Mouse (Mus musculus): ENCODE data around the gene Aurka. TPM values are rescaled to one million over a fixed set of nuclear protein-coding genes. Genes with fewer than 3 reads are reported as not detected.

Aurka gene
- polyA plus RNA-seq, 1 experiment = 9.9 TPM

DNA sequence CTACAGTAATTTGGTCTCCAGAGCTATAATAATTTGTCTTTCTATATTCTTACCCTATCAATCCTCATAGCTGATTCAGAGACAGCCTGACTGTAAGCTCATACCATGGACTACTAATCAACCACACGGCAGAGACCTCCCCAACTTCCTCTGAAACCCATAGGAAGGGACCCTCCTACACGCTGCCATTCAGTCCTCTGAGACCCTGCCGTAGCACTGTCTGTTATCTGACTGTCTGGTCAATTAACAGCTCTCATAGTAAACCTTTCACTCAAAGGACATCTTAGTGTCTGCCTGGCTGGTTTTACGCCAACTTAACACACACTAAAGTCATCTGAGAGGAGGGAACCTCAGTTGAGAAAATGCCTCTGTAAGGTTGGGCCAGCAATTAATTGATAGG lies 63.8 kb downstream of the Aurka start:
- 51% methylated on average over 4 of the region's 4 CpGs for WGBS
- TF ChIP-seq CTCF (IDR thresholded peaks at IDR 0.05; ENCODE audit: extremely low read depth, insufficient read length, insufficient replicate concordance, low read depth, low read length) (no peak), POLR2A (IDR thresholded peaks at IDR 0.05; ENCODE audit: low read depth, low read length) (no peak)

More for the DNA sequence above, 63.8 kb downstream of the Aurka start:
- Histone ChIP-seq H3K27ac (ENCODE audit: insufficient read depth, low read depth, low read length) (no peak overlapping the region), H3K4me1 (ENCODE audit: control insufficient read depth, insufficient read depth, insufficient read length, low read length) (no peaks in the 10 kb centered on the region), H3K4me3 (ENCODE audit: low read depth, low read length) (no peak overlapping the region), H3K36me3 (ENCODE audit: control insufficient read depth, insufficient read depth, low read length) (no peaks in the 10 kb centered on the region), H3K27me3 (ENCODE audit: control insufficient read depth, insufficient read depth, low read length) (no peaks in the 10 kb centered on the region)

Other genes with a start within 250 kb of the Aurka start
- not detected in 2 replicates for gene Mc3r, start 122.0 kb downstream of the Aurka start, polyA plus RNA-seq (2012; rRNA removed)
- 16.8 and 22.7 TPM in 2 replicates for gene Fam210b, start 25.0 kb downstream of the Aurka start, polyA plus RNA-seq (2012; rRNA removed)
- 12.2 and 20.9 TPM in 2 replicates for gene Cstf1, start 146 bp upstream of the Aurka start, polyA plus RNA-seq (2012; rRNA removed)
- 0.37 and 0.61 TPM in 2 replicates for gene Cass4, start 23.3 kb upstream of the Aurka start, polyA plus RNA-seq (2012; rRNA removed)
- gene Rtf2, start 70.0 kb upstream of the Aurka start, polyA plus RNA-seq (2012; rRNA removed) = 16.2 and 35.9 TPM in 2 replicates
- gene Gcnt7, start 88.1 kb upstream of the Aurka start, polyA plus RNA-seq (2012; rRNA removed) = not detected in 2 replicates
- gene Fam209, start 102.0 kb upstream of the Aurka start, polyA plus RNA-seq (2012; rRNA removed) = not detected in 2 replicates
- not detected in 2 replicates for gene Tfap2c, start 179.1 kb upstream of the Aurka start, polyA plus RNA-seq (2012; rRNA removed)